Mouse (Mus musculus) olfactory bulb, adult 2 months (tissue): ENCODE measurements at regions not wholly inside any gene's neighbourhood (a gene's known extent, or its start where the extent isn't known, plus 50 kb on each side); places are given as distances from the start of the nearest gene placed in this dataset.

Experiments used
- CTCF ChIP-seq: fragments of 200-500 bp; IDR thresholded peaks from 2 replicates; pipeline ENCODE4 v1.5.1; 2012; ENCODE audit warnings: low read depth, mild to moderate bottlenecking, low read length, moderate library complexity; ENCODE audit not compliant: insufficient read depth
- POLR2A ChIP-seq: fragments of 200-500 bp; IDR thresholded peaks from 2 replicates; pipeline ENCODE4 v1.6.1; 2012; ENCODE audit warnings: mild to moderate bottlenecking, low read depth, low read length, moderate library complexity; ENCODE audit not compliant: insufficient read depth

GRCm38 (mm10) chr14:99423334-99423733 is 124.8 kb downstream of the Klf5 start:
- TF ChIP-seq CTCF (no peak), POLR2A (no peak)
